Mouse (Mus musculus) small intestine, adult 2 months (tissue): Measurements from ENCODE around the gene Ncoa3. TPM values are rescaled to one million over a fixed set of nuclear protein-coding genes. Genes with fewer than 3 reads are reported as not detected.
A peak's percentile ranks its signal among the peaks of the same experiment; 100 is the strongest.

ENCODE experiments used
- H3K27ac ChIP-seq: fragments of 200-500 bp; 2 replicates; pipeline ENCODE4 v1.5.1; 2012; ENCODE audit warnings: low read depth, low read length, control low read depth, inconsistent platforms; ENCODE audit not compliant: insufficient read depth
- H3K27me3 ChIP-seq: fragments of 200-500 bp; 2 replicates; pipeline ENCODE4 v1.6.1; 2012; ENCODE audit warnings: mild to moderate bottlenecking, moderate library complexity, low read length, inconsistent platforms; ENCODE audit not compliant: control insufficient read depth, insufficient read depth
- H3K36me3 ChIP-seq: fragments of 200-500 bp; 2 replicates; pipeline ENCODE4 v1.6.1; 2012; ENCODE audit warnings: mild to moderate bottlenecking, low read length, control low read depth, inconsistent platforms; ENCODE audit not compliant: control insufficient read depth, insufficient read depth
- H3K4me1 ChIP-seq: fragments of 200-500 bp; 2 replicates; pipeline ENCODE4 v1.6.1; 2012; ENCODE audit warnings: low read length, inconsistent platforms, mixed read lengths; ENCODE audit not compliant: control insufficient read depth, insufficient read depth, insufficient read length
- H3K4me3 ChIP-seq: fragments of 200-500 bp; 2 replicates; pipeline ENCODE4 v1.5.1; 2012; ENCODE audit warnings: low read depth, mild to moderate bottlenecking, control low read depth, inconsistent platforms, low read length, moderate library complexity
- CTCF ChIP-seq: fragments of 200-500 bp; IDR thresholded peaks from 2 replicates; pipeline ENCODE4 v1.5.1; 2012; ENCODE audit warnings: low read depth, mild to moderate bottlenecking, control low read depth, inconsistent platforms, low read length, moderate library complexity, mixed read lengths; ENCODE audit not compliant: insufficient replicate concordance, insufficient read length; ENCODE audit errors: extremely low read depth
- POLR2A ChIP-seq: fragments of 200-500 bp; IDR thresholded peaks from 2 replicates; pipeline ENCODE4 v1.6.1; 2012; ENCODE audit warnings: low read depth, mild to moderate bottlenecking, control low read depth, inconsistent platforms, low read length, moderate library complexity
- WGBS: fragments of 180-500 bp; shearing (Covaris S2); methylation state at CpG from one replicate; pipeline ENCODE4 v1.1.7; 2018; 5-methylcytosine and 5-hydroxymethylcytosine counted together
- polyA plus RNA-seq: library from polyadenylated mRNA; depleted of rRNA; stranded (reverse); fragments of >200 nt; gene quantifications from 2 replicates; pipeline ENCODE4 v1.2.3, GENCODE M21; 2012

The Ncoa3 gene
- polyA plus RNA-seq, 1 experiment: 20.1 TPM

- no peak for TF ChIP-seq POLR2A
- TF ChIP-seq CTCF: no peak
- Histone ChIP-seq H3K4me3 (no peak overlapping the region), H3K27me3 (no peaks in the 10 kb centered on the region), H3K27ac (no peak overlapping the region), H3K36me3 (no peaks in the 10 kb centered on the region), H3K4me1 (peaks cover 4% of the 10 kb centered on the region; the same call in 1 of the 2 replicates)
- 22% methylated on average over 4 of the region's 4 CpGs for WGBS
Observed at GRCm38 (mm10) chr2:166002429-166002828, 10.0 kb downstream of the Ncoa3 start.

GRCm38 (mm10) chr2:166003004-166003403 is 10.6 kb downstream of the Ncoa3 start:
- no peak overlapping the region for H3K27ac ChIP-seq
- no peak overlapping the region for H3K4me3 ChIP-seq
- no peaks in the 10 kb centered on the region for H3K27me3 ChIP-seq
- WGBS: 25% methylated on average over 1 of the region's 1 CpGs
- TF ChIP-seq POLR2A (no peak), CTCF (peak; percentile 27; the same call in 1 of the 2 replicates)
- H3K36me3 ChIP-seq: no peaks in the 10 kb centered on the region
- H3K4me1 ChIP-seq: peaks cover 4% of the 10 kb centered on the region; the same call in 1 of the 2 replicates

- Histone ChIP-seq H3K4me1 (peaks cover 20% of the 10 kb centered on the region), H3K27ac (no peak overlapping the region), H3K4me3 (no peak overlapping the region), H3K27me3 (no peaks in the 10 kb centered on the region), H3K36me3 (no peaks in the 10 kb centered on the region)
- no peak for TF ChIP-seq CTCF
- no peak for TF ChIP-seq POLR2A
- WGBS: 64% methylated on average over 6 of the region's 6 CpGs
Observed at GRCm38 (mm10) chr2:166007046-166007445, 14.6 kb downstream of the Ncoa3 start.

GRCm38 (mm10) chr2:166008558-166009392 is 16.3 kb downstream of the Ncoa3 start:
- WGBS: 52% methylated on average over 8 of the region's 8 CpGs
- no peaks in the 10 kb centered on the region for H3K27me3 ChIP-seq
- H3K4me1 ChIP-seq: peaks cover 21% of the 10 kb centered on the region
- no peak overlapping the region for H3K27ac ChIP-seq
- TF ChIP-seq CTCF (no peak), POLR2A (no peak)
- no peak overlapping the region for H3K4me3 ChIP-seq
- H3K36me3 ChIP-seq: no peaks in the 10 kb centered on the region

- Histone ChIP-seq H3K4me3 (no peak overlapping the region), H3K36me3 (no peaks in the 10 kb centered on the region), H3K27ac (no peak overlapping the region), H3K27me3 (no peaks in the 10 kb centered on the region), H3K4me1 (peaks cover 21% of the 10 kb centered on the region)
- 83% methylated on average over 3 of the region's 3 CpGs for WGBS
- TF ChIP-seq CTCF (no peak), POLR2A (no peak)
Observed at GRCm38 (mm10) chr2:166009393-166009947, 17.0 kb downstream of the Ncoa3 start.

GRCm38 (mm10) chr2:166010321-166010720 is 17.9 kb downstream of the Ncoa3 start:
- TF ChIP-seq POLR2A (no peak), CTCF (no peak)
- Histone ChIP-seq H3K4me1 (peaks cover 21% of the 10 kb centered on the region), H3K4me3 (no peak overlapping the region), H3K27me3 (no peaks in the 10 kb centered on the region), H3K36me3 (no peaks in the 10 kb centered on the region; the same call in 1 of the 2 replicates), H3K27ac (no peak overlapping the region)
- WGBS: 83% methylated on average over 12 of the region's 12 CpGs

DNA sequence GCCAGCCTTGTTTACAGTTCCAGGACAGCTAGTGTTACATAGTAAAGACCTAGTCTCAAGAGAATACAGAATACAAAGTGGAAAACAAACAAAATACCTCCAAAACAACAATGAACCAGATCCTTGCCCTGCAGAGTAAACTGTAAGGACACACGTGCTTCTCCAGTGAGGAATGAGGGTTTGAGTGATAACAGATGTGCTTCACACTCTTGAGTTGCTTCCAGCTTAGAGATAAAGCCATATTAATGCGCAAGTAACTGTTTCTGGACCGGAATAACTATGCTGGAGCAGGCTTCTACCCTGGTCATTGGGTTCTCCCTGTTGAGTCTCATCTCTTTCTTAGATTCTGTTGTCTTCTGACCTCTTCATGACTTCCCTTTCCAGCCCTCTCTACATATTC is 19.0 kb downstream of the Ncoa3 start:
- peak overlapping the region; percentile 25; the same call in 1 of the 2 replicates for H3K27ac ChIP-seq
- no peak overlapping the region for H3K4me3 ChIP-seq
- H3K36me3 ChIP-seq: no peaks in the 10 kb centered on the region; the same call in 1 of the 2 replicates
- TF ChIP-seq POLR2A (no peak), CTCF (no peak)
- H3K27me3 ChIP-seq: no peaks in the 10 kb centered on the region
- H3K4me1 ChIP-seq: peaks cover 21% of the 10 kb centered on the region
- WGBS: 39% methylated on average over 3 of the region's 3 CpGs
